ENCODE assay signal across 9 mouse cellular contexts in genomic region chr11:119952429-119953224, GRCm38 (mm10). TPM values are rescaled to one million over a fixed set of nuclear protein-coding genes. Genes with fewer than 3 reads are reported as not detected.
DNase-seq lines count a peak whose midpoint lies in the region; ATAC-seq and TF ChIP-seq lines count a peak whose summit lies in the region.
"Had no signal": no experiment of that assay in that cellular context is flagged by ENCODE, and none has a peak within 500 bp of the region (broad histone marks: within the 10 kb centered on the region; RNA-seq: fewer than 3 reads in every experiment).

No protein-coding gene starts in this region.

- TF ChIP-seq CTCF in layer of hippocampus, adult 2 months (conservative IDR thresholded peaks at IDR 0.05), result no peak
- no peak for TF ChIP-seq CTCF in bone marrow macrophage, adult 2 months (IDR thresholded peaks at IDR 0.05; ENCODE audit: low read depth, low read length)

- peak in 1 of 2 experiments; percentile 32 for DNase-seq in layer of hippocampus, adult 2 months (ENCODE audit: low spot score in 2 of 2)
- DNase-seq in layer of hippocampus, postnatal 36 days, result no peak
- DNase-seq in heart, postnatal 4 days, result peak; percentile 70
- DNase-seq in lung, postnatal 4 days, result peak; percentile 69 to 73
- no peak for DNase-seq in natural killer cell, adult 2 months (ENCODE audit: low spot score in 2 of 2)
- no peak for DNase-seq in Muller cell, postnatal 12 days (ENCODE audit: inconsistent ontology term)

- ATAC-seq in monocyte, adult 5-6 weeks (replicated peaks; ENCODE audit: insufficient number of reproducible peaks, low FRiP score, low TSS enrichment, poor library complexity, severe bottlenecking), result no peak

- peak overlapping the region; percentile 71 for H3K27ac ChIP-seq in layer of hippocampus, adult 2 months
- H3K27ac ChIP-seq in bone marrow macrophage, adult 2 months (ENCODE audit: insufficient read depth, low read depth, low read length), result peak overlapping the region; percentile 3; the same call in 1 of the 2 replicates
- H3K27ac ChIP-seq: neural tube, embryonic 13.5 days had no signal

- H3K4me3 ChIP-seq in layer of hippocampus, adult 2 months, result no peak overlapping the region; the same call in 1 of the 2 replicates
- H3K4me3 ChIP-seq in bone marrow macrophage, adult 2 months (ENCODE audit: insufficient read depth, low read length), result no peak overlapping the region
- H3K4me3 ChIP-seq: neural tube, embryonic 13.5 days had no signal

- no peak for TF ChIP-seq POLR2A in bone marrow macrophage, adult 2 months (IDR thresholded peaks at IDR 0.05; ENCODE audit: borderline replicate concordance, low read depth, low read length)

- H3K4me1 ChIP-seq in bone marrow macrophage, adult 2 months (ENCODE audit: control insufficient read depth, insufficient read depth, low read length), result peaks cover 70% of the 10 kb centered on the region

RNA-seq across cellular contexts. Expression of gene Baiap2, which starts 10.1 kb away (rescaled TPM):
- total RNA-seq in layer of hippocampus, adult 2 months (2021), result 100 to 1,000 TPM; 244 to 257 TPM
- 100 to 1,000 TPM; 246 to 257 TPM for total RNA-seq in layer of hippocampus, postnatal 36 days (2021)
- 38.5 and 41.8 TPM in 2 replicates for polyA plus RNA-seq in bone marrow macrophage, adult 2 months (2012; ENCODE audit: insufficient read depth, insufficient read length, missing spikeins)
- total RNA-seq in heart, postnatal 4 days (2021), result 1 to 10 TPM; 8.0 to 8.3 TPM
- 3.5 to 13.2 TPM (median 10.2 TPM) in 3 replicates for total RNA-seq in monocyte, adult 5-6 weeks (2017)

RNA-seq across cellular contexts. Expression of gene Chmp6, which starts 39.4 kb away (rescaled TPM):
- 10 to 100 TPM; 34.7 to 45.9 TPM for total RNA-seq in layer of hippocampus, adult 2 months (2021)
- total RNA-seq in layer of hippocampus, postnatal 36 days (2021), result 10 to 100 TPM; 33.3 to 38.4 TPM
- polyA plus RNA-seq in bone marrow macrophage, adult 2 months (2012; ENCODE audit: insufficient read depth, insufficient read length, missing spikeins), result 34.0 and 34.8 TPM in 2 replicates
- 10 to 100 TPM; 42.4 to 43.3 TPM for total RNA-seq in heart, postnatal 4 days (2021)
- 17.3 to 54.0 TPM (median 33.5 TPM) in 3 replicates for total RNA-seq in monocyte, adult 5-6 weeks (2017)

Comparison
In these comparisons a context has a peak if more than half of its experiments do, and no peak if none do; other contexts are left out.
1. DNase-seq: peak in heart, postnatal 4 days (single experiment) and lung, postnatal 4 days (2 of 2); none in layer of hippocampus, postnatal 36 days (0 of 2), natural killer cell, adult 2 months (0 of 2) and Muller cell, postnatal 12 days (single experiment).
2. RNA of gene Baiap2, which starts 10.1 kb away (total RNA-seq): 246 to 257 TPM in layer of hippocampus, postnatal 36 days and 244 to 257 TPM in layer of hippocampus, adult 2 months; 8.0 to 8.3 TPM in heart, postnatal 4 days and 3.5 to 13.2 TPM in monocyte, adult 5-6 weeks; every median in the first group is over 10 times any median in the second.